Mouse (Mus musculus) G1E (cell line): ENCODE results near the gene Eml3.

ENCODE experiments used
- CTCF ChIP-seq: IDR thresholded peaks from 2 replicates; pipeline ENCODE4 v1.5.1; 2012; ENCODE audit warnings: low read depth, low read length, inconsistent platforms, mixed read lengths
- GATA1 ChIP-seq: IDR thresholded peaks from 2 replicates; pipeline ENCODE4 v1.6.1; 2012; ENCODE audit warnings: borderline replicate concordance, low read length, inconsistent platforms, mixed read lengths
- GATA2 ChIP-seq: IDR thresholded peaks from 2 replicates; pipeline ENCODE4 v1.6.1; 2012; ENCODE audit warnings: low read depth, low read length, inconsistent platforms, borderline replicate concordance
- POLR2AphosphoS5 ChIP-seq: IDR thresholded peaks from 2 replicates; pipeline ENCODE4 v1.6.1; 2012; ENCODE audit warnings: low read depth, low read length, inconsistent platforms; ENCODE audit not compliant: insufficient replicate concordance
- TAL1 ChIP-seq: conservative IDR thresholded peaks from 2 replicates; pipeline ENCODE4 v1.6.1; 2012; ENCODE audit warnings: low read depth, low read length, inconsistent platforms, mixed read lengths

GRCm38 (mm10) chr19:8990432-8991102 lies 61.2 kb downstream of the Eml3 start:
- TF ChIP-seq CTCF (no peak), GATA1 (no peak), GATA2 (no peak), POLR2AphosphoS5 (no peak), TAL1 (no peak)
